Mouse (Mus musculus): ENCODE measurements around the gene Gtf3c3. TPM values are rescaled to one million over a fixed set of nuclear protein-coding genes. Genes with fewer than 3 reads are reported as not detected.

The Gtf3c3 gene
- polyA plus RNA-seq (2016; fragmentation: Nextera tagmentation; extraction: Ambion mirVana) = 12.8 and 13.9 TPM in 2 replicates

GRCm38 (mm10) chr1:54438340-54439079 lies at the start of gene Gtf3c3:
Gene Gtf3c3, minus strand, starts transcription at chr1:54438971.
- Histone ChIP-seq H3K4me2 (peak within 1 kb of the TSS; percentile 73), H3K27me3 (replicated peaks) (no peaks in the 10 kb centered on the region), H3K4me3 (peak within 1 kb of the TSS; percentile 78), H3K9me3 (replicated peaks) (no peaks in the 10 kb centered on the region), H3K27ac (peak within 1 kb of the TSS; percentile 55; the same call in 1 of the 2 replicates), H3K9ac (peak within 1 kb of the TSS; percentile 78), H3K36me3 (peaks cover 9% of the 10 kb centered on the region), H3K4me1 (peaks cover 6% of the 10 kb centered on the region; the same call in 1 of the 2 replicates)
- ATAC-seq = peak; percentile 96
- WGBS (ENCODE audit: insufficient replicate concordance) = 2% methylated on average over 39 of the region's 39 CpGs

- no peak for ATAC-seq
- 76% methylated on average over 3 of the region's 3 CpGs for WGBS (ENCODE audit: insufficient replicate concordance)
- no peak overlapping the region for H3K4me2 ChIP-seq
- H3K9me3 ChIP-seq (replicated peaks) = no peaks in the 10 kb centered on the region
- H3K27ac ChIP-seq = no peak overlapping the region
- no peaks in the 10 kb centered on the region for H3K36me3 ChIP-seq
- no peaks in the 10 kb centered on the region for H3K27me3 ChIP-seq (replicated peaks)
- H3K4me1 ChIP-seq = no peaks in the 10 kb centered on the region
- no peak overlapping the region for H3K9ac ChIP-seq
- no peak overlapping the region for H3K4me3 ChIP-seq
Observed at GRCm38 (mm10) chr1:54484744-54485420, 46.1 kb upstream of the Gtf3c3 start.

- Histone ChIP-seq H3K36me3 (0 out of 2 replicates have a peak, but pooled peaks cover 2% of the 10 kb centered on the region), H3K9ac (no peak overlapping the region), H3K4me3 (no peak overlapping the region), H3K9me3 (replicated peaks) (no peaks in the 10 kb centered on the region), H3K27me3 (replicated peaks) (no peaks in the 10 kb centered on the region), H3K27ac (no peak overlapping the region), H3K4me2 (no peak overlapping the region), H3K4me1 (no peaks in the 10 kb centered on the region)
- no peak for ATAC-seq
- WGBS (ENCODE audit: insufficient replicate concordance) = 80% methylated on average over 12 of the region's 12 CpGs
Observed at GRCm38 (mm10) chr1:54480491-54480890, 41.7 kb upstream of the Gtf3c3 start.

- Histone ChIP-seq H3K27me3 (replicated peaks) (no peaks in the 10 kb centered on the region), H3K36me3 (no peaks in the 10 kb centered on the region), H3K4me1 (no peaks in the 10 kb centered on the region), H3K4me3 (no peak overlapping the region), H3K4me2 (no peak overlapping the region), H3K9ac (no peak overlapping the region), H3K9me3 (replicated peaks) (no peaks in the 10 kb centered on the region), H3K27ac (no peak overlapping the region)
- no peak for ATAC-seq
Observed at GRCm38 (mm10) chr1:54468662-54469061, 29.9 kb upstream of the Gtf3c3 start.

GRCm38 (mm10) chr1:54467366-54467765 lies 28.6 kb upstream of the Gtf3c3 start:
- Histone ChIP-seq H3K9ac (no peak overlapping the region), H3K27me3 (replicated peaks) (no peaks in the 10 kb centered on the region), H3K27ac (no peak overlapping the region), H3K4me1 (no peaks in the 10 kb centered on the region), H3K4me3 (no peak overlapping the region), H3K9me3 (replicated peaks) (no peaks in the 10 kb centered on the region), H3K36me3 (no peaks in the 10 kb centered on the region), H3K4me2 (no peak overlapping the region)
- ATAC-seq = no peak
- 78% methylated on average over 1 of the region's 1 CpGs for WGBS (ENCODE audit: insufficient replicate concordance)

GRCm38 (mm10) chr1:54452116-54452515 lies 13.3 kb upstream of the Gtf3c3 start:
- Histone ChIP-seq H3K27me3 (replicated peaks) (peaks cover 3% of the 10 kb centered on the region; the same call in 1 of the 2 replicates), H3K36me3 (no peaks in the 10 kb centered on the region), H3K9ac (no peak overlapping the region), H3K4me2 (no peak overlapping the region), H3K4me1 (no peaks in the 10 kb centered on the region), H3K9me3 (replicated peaks) (no peaks in the 10 kb centered on the region), H3K4me3 (no peak overlapping the region), H3K27ac (no peak overlapping the region)
- ATAC-seq = no peak
- 61% methylated on average over 2 of the region's 2 CpGs for WGBS (ENCODE audit: insufficient replicate concordance)

GRCm38 (mm10) chr1:54448833-54449232 lies 10.1 kb upstream of the Gtf3c3 start:
- no peaks in the 10 kb centered on the region for H3K9me3 ChIP-seq (replicated peaks)
- no peak overlapping the region for H3K27ac ChIP-seq
- 71% methylated on average over 4 of the region's 4 CpGs for WGBS (ENCODE audit: insufficient replicate concordance)
- H3K4me3 ChIP-seq = no peak overlapping the region
- ATAC-seq = no peak
- no peaks in the 10 kb centered on the region for H3K36me3 ChIP-seq
- no peaks in the 10 kb centered on the region for H3K4me1 ChIP-seq
- no peak overlapping the region for H3K4me2 ChIP-seq
- H3K27me3 ChIP-seq (replicated peaks) = peaks cover 11% of the 10 kb centered on the region; the same call in 1 of the 2 replicates
- H3K9ac ChIP-seq = no peak overlapping the region

- 37% methylated on average over 7 of the region's 7 CpGs for WGBS (ENCODE audit: insufficient replicate concordance)
Observed at GRCm38 (mm10) chr1:54443641-54444040, 4.9 kb upstream of the Gtf3c3 start.

GRCm38 (mm10) chr1:54439080-54439476 lies 307 bp upstream of the Gtf3c3 start:
- H3K4me1 ChIP-seq = peaks cover 6% of the 10 kb centered on the region; the same call in 1 of the 2 replicates
- no peak overlapping the region for H3K27ac ChIP-seq
- no peaks in the 10 kb centered on the region for H3K27me3 ChIP-seq (replicated peaks)
- H3K9me3 ChIP-seq (replicated peaks) = no peaks in the 10 kb centered on the region
- H3K36me3 ChIP-seq = peaks cover 5% of the 10 kb centered on the region; the same call in 1 of the 2 replicates
- WGBS (ENCODE audit: insufficient replicate concordance) = 49% methylated on average over 3 of the region's 3 CpGs
- H3K4me2 ChIP-seq = peak overlapping the region; percentile 73
- H3K4me3 ChIP-seq = peak overlapping the region; percentile 78
- no peak for ATAC-seq
- peak overlapping the region; percentile 78; the same call in 1 of the 2 replicates for H3K9ac ChIP-seq

More at GRCm38 (mm10) chr1:54443641-54444040, 4.9 kb upstream of the Gtf3c3 start:
- Histone ChIP-seq H3K9me3 (replicated peaks) (no peaks in the 10 kb centered on the region), H3K4me3 (no peak overlapping the region), H3K27ac (no peak overlapping the region), H3K9ac (no peak overlapping the region), H3K4me1 (no peaks in the 10 kb centered on the region), H3K27me3 (replicated peaks) (peaks cover 11% of the 10 kb centered on the region; the same call in 1 of the 2 replicates), H3K4me2 (no peak overlapping the region), H3K36me3 (no peaks in the 10 kb centered on the region)
- no peak for ATAC-seq

GRCm38 (mm10) chr1:54422195-54422750 lies 16.5 kb downstream of the Gtf3c3 start:
- peaks cover 78% of the 10 kb centered on the region for H3K36me3 ChIP-seq
- 76% methylated on average over 4 of the region's 4 CpGs for WGBS (ENCODE audit: insufficient replicate concordance)
- no peak for ATAC-seq

GRCm38 (mm10) chr1:54421670-54422069 lies 17.1 kb downstream of the Gtf3c3 start:
- WGBS (ENCODE audit: insufficient replicate concordance) = 72% methylated on average over 3 of the region's 3 CpGs
- ATAC-seq = no peak
- H3K4me3 ChIP-seq = no peak overlapping the region
- H3K36me3 ChIP-seq = peaks cover 76% of the 10 kb centered on the region
- no peak overlapping the region for H3K4me2 ChIP-seq
- no peak overlapping the region for H3K9ac ChIP-seq
- no peaks in the 10 kb centered on the region for H3K27me3 ChIP-seq (replicated peaks)
- no peaks in the 10 kb centered on the region for H3K4me1 ChIP-seq
- no peaks in the 10 kb centered on the region for H3K9me3 ChIP-seq (replicated peaks)
- H3K27ac ChIP-seq = no peak overlapping the region

More at GRCm38 (mm10) chr1:54422195-54422750, 16.5 kb downstream of the Gtf3c3 start:
- Histone ChIP-seq H3K9me3 (replicated peaks) (no peaks in the 10 kb centered on the region), H3K27ac (no peak overlapping the region), H3K9ac (no peak overlapping the region), H3K4me1 (no peaks in the 10 kb centered on the region), H3K4me3 (no peak overlapping the region), H3K27me3 (replicated peaks) (no peaks in the 10 kb centered on the region), H3K4me2 (no peak overlapping the region)

- no peak for ATAC-seq
- H3K9me3 ChIP-seq (replicated peaks) = no peaks in the 10 kb centered on the region
- peaks cover 65% of the 10 kb centered on the region for H3K36me3 ChIP-seq
Observed at GRCm38 (mm10) chr1:54402736-54403135, 36.0 kb downstream of the Gtf3c3 start.

More at GRCm38 (mm10) chr1:54402736-54403135, 36.0 kb downstream of the Gtf3c3 start:
- no peak overlapping the region for H3K27ac ChIP-seq
- H3K9ac ChIP-seq = no peak overlapping the region
- no peaks in the 10 kb centered on the region for H3K4me1 ChIP-seq
- H3K4me2 ChIP-seq = no peak overlapping the region
- H3K4me3 ChIP-seq = no peak overlapping the region
- no peaks in the 10 kb centered on the region for H3K27me3 ChIP-seq (replicated peaks)

All from liver, embryonic 12.5 days (tissue).